12 mouse cellular contexts compared by ENCODE assay signal in the genomic region with DNA sequence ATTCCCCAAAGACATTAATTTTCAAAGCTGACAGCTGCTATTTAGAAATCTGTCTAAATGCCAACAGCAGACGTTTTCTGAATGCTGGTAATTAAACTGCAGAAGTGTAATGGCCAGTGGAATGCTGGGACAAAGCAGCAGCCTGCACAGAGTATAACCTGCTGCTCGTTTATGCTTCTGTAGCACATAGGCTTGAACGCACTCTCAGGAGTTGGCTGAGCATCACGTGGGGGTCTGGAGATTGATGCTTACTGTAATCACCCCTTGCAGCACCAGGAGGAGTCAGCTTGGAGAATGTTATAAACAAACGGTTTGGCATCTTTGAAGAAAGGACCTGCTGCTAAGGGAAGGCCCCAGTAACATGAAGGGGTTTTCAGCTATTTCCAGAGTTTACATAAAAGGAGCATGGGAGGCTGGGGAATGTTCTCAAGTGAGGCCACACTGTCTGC.
DNase-seq lines count a peak whose midpoint lies in the region; ATAC-seq lines count a peak whose summit lies in the region.
"Had no signal": no experiment of that assay in that cellular context is flagged by ENCODE, and none has a peak within 500 bp of the region (broad histone marks: within the 10 kb centered on the region; RNA-seq: fewer than 3 reads in every experiment).

No protein-coding gene starts in this region.

- H3K27me3 ChIP-seq in heart, embryonic 10.5 days (ENCODE audit: insufficient read depth, poor library complexity, severe bottlenecking): no peaks in the 10 kb centered on the region
- H3K27me3 ChIP-seq in forebrain, embryonic 15.5 days: no peaks in the 10 kb centered on the region
- H3K27me3 ChIP-seq in neural tube, embryonic 14.5 days (ENCODE audit: control insufficient read depth, insufficient read depth, low read length): no peaks in the 10 kb centered on the region
- H3K27me3 ChIP-seq: megakaryocyte, embryonic 14.5 days had no signal

- ATAC-seq in forebrain, embryonic 15.5 days (replicated peaks): peak; percentile 93
- peak; percentile 90 for ATAC-seq in neural tube, embryonic 14.5 days (ENCODE audit: low read depth)

- H3K36me3 ChIP-seq in heart, embryonic 10.5 days: no peaks in the 10 kb centered on the region
- H3K36me3 ChIP-seq in forebrain, embryonic 15.5 days: no peaks in the 10 kb centered on the region
- no peaks in the 10 kb centered on the region for H3K36me3 ChIP-seq in neural tube, embryonic 14.5 days (ENCODE audit: control insufficient read depth, insufficient read depth, low read length)

- WGBS in heart, embryonic 10.5 days: 57% methylated on average over 5 of the region's 5 CpGs
- 5% methylated on average over 5 of the region's 5 CpGs for WGBS in forebrain, embryonic 15.5 days
- WGBS in neural tube, embryonic 14.5 days: 13% methylated on average over 5 of the region's 5 CpGs

- no peaks in the 10 kb centered on the region for H3K9me3 ChIP-seq in heart, embryonic 10.5 days
- no peaks in the 10 kb centered on the region for H3K9me3 ChIP-seq in forebrain, embryonic 15.5 days
- no peaks in the 10 kb centered on the region for H3K9me3 ChIP-seq in neural tube, embryonic 14.5 days (ENCODE audit: control insufficient read depth, low read length)
- H3K9me3 ChIP-seq: megakaryocyte, embryonic 14.5 days had no signal

- H3K27ac ChIP-seq in heart, embryonic 10.5 days: no peak overlapping the region
- peak overlapping the region; percentile 80 for H3K27ac ChIP-seq in forebrain, embryonic 15.5 days (replicated peaks)
- no peak overlapping the region for H3K27ac ChIP-seq in neural tube, embryonic 14.5 days (ENCODE audit: low read depth, low read length)

- no peak overlapping the region for H3K9ac ChIP-seq in forebrain, embryonic 15.5 days (replicated peaks)
- no peak overlapping the region for H3K9ac ChIP-seq in neural tube, embryonic 14.5 days (replicated peaks; ENCODE audit: low read depth, low read length)

- intact Hi-C loops in heart, postnatal 36 days (cut with DNase I): no loop called here
- intact Hi-C loops in gastrocnemius, postnatal 36 days (cut with DNase I): no loop called here

- peak; percentile 39 for DNase-seq in heart, embryonic 10.5 days (ENCODE audit: low spot score)
- DNase-seq in heart, postnatal 36 days: no peak
- DNase-seq in layer of hippocampus, adult 9-11 months: peak; percentile 53
- DNase-seq in natural killer cell, adult 2 months (ENCODE audit: low spot score in 2 of 2): no peak
- DNase-seq in spleen, adult 12 weeks (ENCODE audit: low spot score): no peak
- DNase-seq in gastrocnemius, postnatal 36 days: no peak
- DNase-seq: B cell, adult 2 months; kidney, postnatal 10 days; liver had no signal

- H3K4me1 ChIP-seq in heart, embryonic 10.5 days: peaks cover 11% of the 10 kb centered on the region
- H3K4me1 ChIP-seq in forebrain, embryonic 15.5 days: peaks cover 17% of the 10 kb centered on the region
- H3K4me1 ChIP-seq in neural tube, embryonic 14.5 days (ENCODE audit: control insufficient read depth, insufficient read depth, low read length): peaks cover 3% of the 10 kb centered on the region; the same call in 1 of the 2 replicates

- H3K4me2 ChIP-seq in forebrain, embryonic 15.5 days (replicated peaks): no peak overlapping the region
- H3K4me2 ChIP-seq in neural tube, embryonic 14.5 days (ENCODE audit: low read depth, low read length): no peak overlapping the region

- H3K4me3 ChIP-seq in heart, embryonic 10.5 days: no peak overlapping the region
- H3K4me3 ChIP-seq in forebrain, embryonic 15.5 days: no peak overlapping the region
- no peak overlapping the region for H3K4me3 ChIP-seq in neural tube, embryonic 14.5 days (ENCODE audit: low read depth, low read length)
- H3K4me3 ChIP-seq: megakaryocyte, embryonic 14.5 days had no signal

Comparison
In these comparisons a context has a peak if more than half of its experiments do, and no peak if none do; other contexts are left out.
1. DNase-seq: peak in heart, embryonic 10.5 days (single experiment) and layer of hippocampus, adult 9-11 months (single experiment); none in heart, postnatal 36 days (0 of 2), natural killer cell, adult 2 months (0 of 2), spleen, adult 12 weeks (single experiment) and gastrocnemius, postnatal 36 days (0 of 2).